Mouse (Mus musculus) R1 (cell line): ENCODE measurements around the gene Stk38.
"Not testable (repeated sequence)": the region's sequence is repeated elsewhere in the genome, so short reads cannot be mapped to it uniquely, and the experiment has no call there.

Experiments
- DNase-seq: peaks from one replicate; pipeline ENCODE4 v3.0.0-alpha.2; 2018; ENCODE audit warnings: low read depth, low spot score

Gene Stk38

GRCm38 (mm10) chr17:29039351-29039750 is 31.6 kb upstream of the Stk38 start:
- DNase-seq = peak; percentile 94

- DNase-seq = no peak
Observed at GRCm38 (mm10) chr17:29035506-29035905, 27.7 kb upstream of the Stk38 start.

GRCm38 (mm10) chr17:29034264-29034663 is 26.5 kb upstream of the Stk38 start:
- no peak for DNase-seq

- DNase-seq = no peak
Observed at GRCm38 (mm10) chr17:29033569-29034061, 25.8 kb upstream of the Stk38 start.

- DNase-seq = peak; percentile 98
Observed at GRCm38 (mm10) chr17:29032274-29033069, 24.7 kb upstream of the Stk38 start, which contains the start of gene Srsf3. Srsf3 (plus strand) TSS chr17:29032628.

GRCm38 (mm10) chr17:29031771-29032273 is 24.0 kb upstream of the Stk38 start:
- DNase-seq = peak; percentile 83

- DNase-seq = not testable (repeated sequence)
Observed at GRCm38 (mm10) chr17:29031085-29031711, 23.4 kb upstream of the Stk38 start.

- no peak for DNase-seq
Observed at GRCm38 (mm10) chr17:29030321-29031034, 22.7 kb upstream of the Stk38 start.

GRCm38 (mm10) chr17:29026652-29027356 is 19.0 kb upstream of the Stk38 start:
- DNase-seq = peak; percentile 36

- peak; percentile 87 for DNase-seq
Observed at GRCm38 (mm10) chr17:29024896-29025565, 17.2 kb upstream of the Stk38 start.

GRCm38 (mm10) chr17:29024047-29024892 is 16.5 kb upstream of the Stk38 start:
- peak; percentile 74 for DNase-seq

- no peak for DNase-seq
Observed at GRCm38 (mm10) chr17:29023346-29023745, 15.6 kb upstream of the Stk38 start.

- DNase-seq = peak; percentile 53
Observed at GRCm38 (mm10) chr17:29022230-29022819, 14.5 kb upstream of the Stk38 start.

GRCm38 (mm10) chr17:29020444-29020843 is 12.6 kb upstream of the Stk38 start:
- no peak for DNase-seq

- DNase-seq = no peak
Observed at GRCm38 (mm10) chr17:29019391-29019790, 11.6 kb upstream of the Stk38 start.

- peak; percentile 81 for DNase-seq
Observed at GRCm38 (mm10) chr17:29018292-29018984, 10.6 kb upstream of the Stk38 start.

GRCm38 (mm10) chr17:29016705-29017104 is 8.9 kb upstream of the Stk38 start:
- DNase-seq = no peak

- peak; percentile 78 for DNase-seq
Observed at GRCm38 (mm10) chr17:29015638-29016037, 7.8 kb upstream of the Stk38 start.

GRCm38 (mm10) chr17:29014235-29014634 is 6.4 kb upstream of the Stk38 start:
- no peak for DNase-seq
